Mouse (Mus musculus) cerebellum, adult 2 months (tissue): ENCODE measurements around the gene Ptcd1.

ENCODE experiments used
- CTCF ChIP-seq: fragments of 200-500 bp; IDR thresholded peaks from 2 replicates; pipeline ENCODE4 v1.5.1; 2011; ENCODE audit warnings: low read depth, mild to moderate bottlenecking, control low read depth, low read length, moderate library complexity, borderline replicate concordance; ENCODE audit not compliant: insufficient read depth
- POLR2A ChIP-seq: fragments of 200-500 bp; IDR thresholded peaks from 2 replicates; pipeline ENCODE4 v1.6.1; 2011; ENCODE audit warnings: low read length, control low read depth, borderline replicate concordance; ENCODE audit not compliant: insufficient read depth

DNA sequence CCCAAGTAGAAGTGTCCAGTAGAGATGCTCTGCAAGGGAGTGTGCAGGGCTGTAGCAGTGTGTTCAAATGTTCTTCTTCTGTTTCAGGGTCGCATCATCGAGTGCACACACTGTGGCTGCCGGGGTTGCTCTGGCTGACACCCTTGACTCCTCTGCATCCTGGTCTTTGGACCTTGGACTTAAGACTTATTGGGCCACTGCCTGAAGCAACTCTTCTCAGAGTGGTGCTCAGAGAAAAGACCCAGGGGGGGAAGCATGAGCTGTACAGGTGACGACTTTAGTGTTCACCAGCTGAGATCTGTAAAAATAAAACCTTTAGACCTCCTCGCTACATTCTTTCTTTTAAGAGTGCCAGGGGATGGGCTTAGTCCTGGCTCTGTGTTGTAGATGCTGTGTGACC is 19.2 kb downstream of the Ptcd1 start:
- TF ChIP-seq POLR2A (no peak), CTCF (no peak)
